Mouse (Mus musculus): ENCODE results near the gene Atad3a.

DNA sequence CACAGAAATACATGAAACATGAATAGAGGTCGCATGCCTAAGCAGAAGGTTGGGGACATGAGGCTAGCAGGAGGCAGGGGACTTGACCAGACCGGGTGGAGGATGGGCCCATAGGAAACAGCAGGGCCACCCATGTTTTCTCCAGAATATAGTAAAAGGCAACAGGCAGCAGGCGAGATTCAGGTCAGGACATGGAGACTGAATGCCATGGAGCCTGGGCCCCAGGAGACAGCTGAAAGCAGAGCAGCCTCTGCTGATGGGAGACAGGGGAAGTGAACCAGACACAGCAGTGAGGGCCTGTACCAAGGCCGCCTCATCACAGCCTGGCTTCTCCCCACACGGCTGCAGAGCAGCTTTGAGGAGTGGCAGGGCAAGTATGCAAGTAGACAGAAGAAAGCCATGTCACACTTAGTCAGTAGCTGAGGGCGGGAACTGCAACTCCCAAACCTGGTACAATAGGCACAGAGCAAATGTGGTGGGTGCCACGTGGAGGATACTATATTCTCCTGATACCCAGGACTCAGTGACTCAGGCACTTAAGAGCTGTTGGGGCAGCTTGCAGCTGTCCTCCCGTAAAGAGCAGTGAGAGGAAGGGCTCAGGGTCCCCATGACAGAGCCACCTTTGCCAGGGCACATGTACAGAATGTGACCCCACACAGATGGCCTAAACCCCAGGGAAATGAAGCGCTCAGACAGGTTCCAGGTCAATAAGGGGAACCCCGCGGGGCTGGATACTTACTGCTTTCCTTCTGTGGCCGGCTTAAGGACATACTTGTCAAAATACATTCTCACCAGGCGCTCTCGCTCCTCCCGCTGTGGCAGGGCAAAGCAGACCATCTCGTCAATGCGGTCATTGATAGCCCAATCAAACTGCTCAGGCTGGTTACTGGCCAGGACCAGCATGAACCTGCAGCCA, 14.1 kb downstream of the Atad3a start:
- TF ChIP-seq CTCF (IDR thresholded peaks at IDR 0.05; ENCODE audit: low read depth): no peak
- no peak for TF ChIP-seq EP300 (IDR thresholded peaks at IDR 0.05; ENCODE audit: low read depth)

Data from heart, postnatal 0 days (tissue).